9 mouse cellular contexts compared by ENCODE assay signal in genomic region chr1:79956121-79956520, GRCm38 (mm10).
DNase-seq lines count a peak whose midpoint lies in the region; ATAC-seq lines count a peak whose summit lies in the region.
"Had no signal": no experiment of that assay in that cellular context is flagged by ENCODE, and none has a peak within 500 bp of the region (broad histone marks: within the 10 kb centered on the region; RNA-seq: fewer than 3 reads in every experiment).

No protein-coding gene starts in this region.

- H3K27ac ChIP-seq in forebrain, embryonic 11.5 days (ENCODE audit: low read depth, low read length): no peak overlapping the region
- no peak overlapping the region for H3K27ac ChIP-seq in forebrain, embryonic 10.5 days
- H3K27ac ChIP-seq: macrophage had no signal

- H3K9ac ChIP-seq in forebrain, embryonic 11.5 days (ENCODE audit: low read length): no peak overlapping the region

- WGBS in forebrain, embryonic 11.5 days: 56% methylated on average over 1 of the region's 1 CpGs
- WGBS in forebrain, embryonic 10.5 days: 95% methylated on average over 1 of the region's 1 CpGs

- H3K4me1 ChIP-seq in forebrain, embryonic 11.5 days (replicated peaks; ENCODE audit: control insufficient read depth, insufficient read depth, low read length): no peaks in the 10 kb centered on the region
- H3K4me1 ChIP-seq in forebrain, embryonic 10.5 days: no peaks in the 10 kb centered on the region

- H3K27me3 ChIP-seq in forebrain, embryonic 11.5 days (ENCODE audit: control insufficient read depth, insufficient read depth, low read length): no peaks in the 10 kb centered on the region
- H3K27me3 ChIP-seq in forebrain, embryonic 10.5 days (ENCODE audit: poor library complexity, severe bottlenecking): no peaks in the 10 kb centered on the region

- no peaks in the 10 kb centered on the region for H3K36me3 ChIP-seq in forebrain, embryonic 11.5 days (ENCODE audit: control insufficient read depth, insufficient read depth, low read length)
- H3K36me3 ChIP-seq in forebrain, embryonic 10.5 days (replicated peaks): no peaks in the 10 kb centered on the region

- H3K4me3 ChIP-seq in forebrain, embryonic 11.5 days (ENCODE audit: low read depth, low read length): no peak overlapping the region
- no peak overlapping the region for H3K4me3 ChIP-seq in forebrain, embryonic 10.5 days

- H3K9me3 ChIP-seq in forebrain, embryonic 11.5 days (ENCODE audit: control insufficient read depth, low read length): no peaks in the 10 kb centered on the region
- no peaks in the 10 kb centered on the region for H3K9me3 ChIP-seq in forebrain, embryonic 10.5 days

- peak; percentile 53 for DNase-seq in forebrain, embryonic 11.5 days (ENCODE audit: low spot score)
- no peak for DNase-seq in forebrain, embryonic 10.5 days (ENCODE audit: extremely low spot score, low spot score)
- peak; percentile 50 for DNase-seq in ovary, postnatal 14 days (ENCODE audit: low spot score)
- DNase-seq in ovary, postnatal 36 days (ENCODE audit: low spot score): no peak
- DNase-seq in heart, postnatal 4 days: peak; percentile 80
- DNase-seq in layer of hippocampus, postnatal 14 days (ENCODE audit: low spot score in 2 of 2): peak; percentile 21 to 72
- DNase-seq in thymus, postnatal 0 days (ENCODE audit: low spot score): no peak
- no peak for DNase-seq in thymus, adult 18-20 months

- ATAC-seq in forebrain, embryonic 11.5 days (replicated peaks; ENCODE audit: low FRiP score): no peak

- no peak overlapping the region for H3K4me2 ChIP-seq in forebrain, embryonic 11.5 days (ENCODE audit: low read depth, low read length, severe bottlenecking)

Comparison
In these comparisons a context has a peak if more than half of its experiments do, and no peak if none do; other contexts are left out.
1. DNase-seq: peak in forebrain, embryonic 11.5 days (single experiment), ovary, postnatal 14 days (single experiment), heart, postnatal 4 days (single experiment) and layer of hippocampus, postnatal 14 days (2 of 2); none in forebrain, embryonic 10.5 days (single experiment), ovary, postnatal 36 days (single experiment), thymus, postnatal 0 days (single experiment) and thymus, adult 18-20 months (0 of 2).